Mouse (Mus musculus) C2C12 (cell line): ENCODE measurements around the gene Dpp7. TPM values are rescaled to one million over a fixed set of nuclear protein-coding genes. Genes with fewer than 3 reads are reported as not detected.

Experiments
- H3K27me3 ChIP-seq: one replicate; pipeline ENCODE4 v1.6.1; 2011; ENCODE audit not compliant: control insufficient read depth, insufficient read depth, insufficient read length
- H3K36me3 ChIP-seq: one replicate; pipeline ENCODE4 v1.6.1; 2011; ENCODE audit not compliant: control insufficient read depth, insufficient read depth
- H3K4me3 ChIP-seq: one replicate; pipeline ENCODE4 v1.5.1; 2011; ENCODE audit warnings: mild to moderate bottlenecking, control low read depth; ENCODE audit not compliant: poor library complexity, insufficient read depth, severe bottlenecking
- H3K79me2 ChIP-seq: one replicate; pipeline ENCODE4 v1.6.1; 2011; ENCODE audit not compliant: control insufficient read depth, insufficient read depth
- H3K79me3 ChIP-seq: one replicate; pipeline ENCODE4 v1.6.1; 2011; ENCODE audit warnings: low read depth, control low read depth
- H3ac ChIP-seq: one replicate; pipeline ENCODE3; 2011; ENCODE audit warnings: low read depth; ENCODE audit not compliant: control insufficient read depth, insufficient read length
- CEBPB ChIP-seq: IDR thresholded peaks from one replicate; pipeline ENCODE4 v1.6.1; 2011; ENCODE audit warnings: low read depth, mild to moderate bottlenecking, control low read depth, moderate library complexity
- CTCF ChIP-seq: IDR thresholded peaks from one replicate; pipeline ENCODE4 v1.5.1; 2011; ENCODE audit not compliant: control insufficient read depth, insufficient read depth, insufficient read length
- FOSL1 ChIP-seq: IDR thresholded peaks from one replicate; pipeline ENCODE4 v1.8.0; 2011; ENCODE audit warnings: mild to moderate bottlenecking, low read length; ENCODE audit not compliant: poor library complexity, insufficient read depth, severe bottlenecking
- MAX ChIP-seq: IDR thresholded peaks from one replicate; pipeline ENCODE4 v1.6.1; 2011; ENCODE audit warnings: mild to moderate bottlenecking, control low read depth
- MYOD1 ChIP-seq: IDR thresholded peaks from one replicate; pipeline ENCODE4 v1.6.1; 2011; ENCODE audit warnings: low read depth; ENCODE audit not compliant: control insufficient read depth, insufficient read length
- MYOG ChIP-seq: IDR thresholded peaks from one replicate; pipeline ENCODE4 v1.6.1; 2011; ENCODE audit not compliant: control insufficient read depth, insufficient read length; ENCODE audit errors: extremely low read depth
- USF1 ChIP-seq: IDR thresholded peaks from one replicate; pipeline ENCODE4 v1.6.1; 2011; ENCODE audit warnings: low read depth, mild to moderate bottlenecking, control low read depth, moderate library complexity
- polyA plus RNA-seq: library from polyadenylated mRNA; unstranded; fragments of >200 nt; fragmentation: generic; extraction: Trizol; gene quantifications from one replicate; pipeline ENCODE4 v1.2.1, GENCODE M21; 2012; ENCODE audit warnings: missing spikeins

Dpp7 gene
- polyA plus RNA-seq, 1 experiment: 22.4 TPM

GRCm38 (mm10) chr2:25373431-25373830 is 17.3 kb upstream of the Dpp7 start:
- Histone ChIP-seq H3K79me2 (peaks cover 22% of the 10 kb centered on the region), H3K79me3 (peaks cover 3% of the 10 kb centered on the region), H3K4me3 (peak overlapping the region; percentile 79), H3K36me3 (peaks cover 27% of the 10 kb centered on the region), H3ac (peak overlapping the region; percentile 75), H3K27me3 (no peaks in the 10 kb centered on the region)
- TF ChIP-seq MYOD1: no peak
- TF ChIP-seq MYOG: no peak
- TF ChIP-seq FOSL1: no peak
- TF ChIP-seq CEBPB: no peak
- no peak for TF ChIP-seq MAX
- TF ChIP-seq CTCF: no peak
- no peak for TF ChIP-seq USF1

- H3K79me3 ChIP-seq: peaks cover 3% of the 10 kb centered on the region
- peak overlapping the region; percentile 75 for H3ac ChIP-seq
- no peak for TF ChIP-seq CEBPB
- no peak for TF ChIP-seq MAX
- TF ChIP-seq MYOD1: no peak
- TF ChIP-seq USF1: no peak
- TF ChIP-seq MYOG: no peak
- TF ChIP-seq FOSL1: no peak
- TF ChIP-seq CTCF: no peak
These were observed 16.7 kb upstream of the Dpp7 start for GRCm38 (mm10) chr2:25372644-25373391.

GRCm38 (mm10) chr2:25371764-25372643 is 15.8 kb upstream of the Dpp7 start, which contains the start of gene Sapcd2:
TSS of gene Sapcd2 (plus strand) at chr2:25372321.
- no peak for TF ChIP-seq MAX
- TF ChIP-seq CTCF: no peak
- TF ChIP-seq MYOD1: no peak
- Histone ChIP-seq H3K79me3 (peaks cover 3% of the 10 kb centered on the region), H3K27me3 (no peaks in the 10 kb centered on the region), H3K4me3 (peak within 1 kb of the TSS; percentile 79), H3K79me2 (peaks cover 22% of the 10 kb centered on the region), H3ac (peak within 1 kb of the TSS; percentile 75), H3K36me3 (peaks cover 15% of the 10 kb centered on the region)

More at GRCm38 (mm10) chr2:25372644-25373391, 16.7 kb upstream of the Dpp7 start:
- Histone ChIP-seq H3K27me3 (no peaks in the 10 kb centered on the region), H3K79me2 (peaks cover 22% of the 10 kb centered on the region), H3K36me3 (peaks cover 21% of the 10 kb centered on the region), H3K4me3 (peak overlapping the region; percentile 79)

- peaks cover 23% of the 10 kb centered on the region for H3K79me2 ChIP-seq
- peaks cover 3% of the 10 kb centered on the region for H3K79me3 ChIP-seq
- H3K27me3 ChIP-seq: no peaks in the 10 kb centered on the region
- H3K4me3 ChIP-seq: no peak overlapping the region
- TF ChIP-seq CTCF (no peak), MYOD1 (no peak), MYOG (no peak), CEBPB (no peak), MAX (no peak), FOSL1 (no peak), USF1 (no peak)
- H3K36me3 ChIP-seq: no peaks in the 10 kb centered on the region
- H3ac ChIP-seq: no peak overlapping the region
These were observed 13.8 kb upstream of the Dpp7 start for GRCm38 (mm10) chr2:25369996-25370395.

- TF ChIP-seq USF1: peak; percentile 75
- TF ChIP-seq FOSL1: no peak
- H3K4me3 ChIP-seq: peak within 1 kb of the TSS; percentile 65
- H3K79me2 ChIP-seq: peaks cover 16% of the 10 kb centered on the region
- peaks cover 30% of the 10 kb centered on the region for H3K36me3 ChIP-seq
- H3ac ChIP-seq: peak within 1 kb of the TSS; percentile 87
- no peaks in the 10 kb centered on the region for H3K27me3 ChIP-seq
- no peaks in the 10 kb centered on the region for H3K79me3 ChIP-seq
These were observed 9.1 kb upstream of the Dpp7 start, which contains the start of gene Uap1l1 for GRCm38 (mm10) chr2:25365091-25365761. TSS of gene Uap1l1 (minus strand) at chr2:25365682.
